Mouse (Mus musculus): ENCODE data around the gene Vmn1r221.
"Not testable (repeated sequence)": the region's sequence is repeated elsewhere in the genome, so short reads cannot be mapped to it uniquely, and the experiment has no call there.

DNA sequence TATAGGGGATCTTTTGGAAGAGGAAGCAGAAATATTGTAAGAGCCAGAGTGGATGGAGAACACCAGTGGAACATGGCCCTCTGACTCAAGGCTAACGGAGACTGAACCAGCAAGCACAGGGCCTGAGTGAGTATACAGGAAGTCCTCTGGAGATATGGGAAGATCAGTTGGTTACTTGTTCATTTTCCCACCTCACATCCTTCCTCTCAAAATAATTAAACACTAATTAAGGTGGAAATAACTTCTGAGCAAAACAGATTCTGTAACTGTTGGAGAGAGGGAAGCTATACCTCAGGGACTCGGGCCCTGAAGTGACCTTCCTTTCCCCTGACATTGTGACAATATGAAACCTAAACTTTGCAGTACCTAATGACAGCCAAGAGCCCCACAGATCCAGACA is at the start of gene Vmn1r221:
- TF ChIP-seq POLR2A (IDR thresholded peaks at IDR 0.05; ENCODE audit: borderline replicate concordance, low read depth, low read length); CTCF (IDR thresholded peaks at IDR 0.05; ENCODE audit: low read depth, low read length): not testable (repeated sequence)
